Mouse (Mus musculus): ENCODE measurements at regions not wholly inside any gene's neighbourhood (a gene's known extent, or its start where the extent isn't known, plus 50 kb on each side); places are given as distances from the start of the nearest gene placed in this dataset.

DNA sequence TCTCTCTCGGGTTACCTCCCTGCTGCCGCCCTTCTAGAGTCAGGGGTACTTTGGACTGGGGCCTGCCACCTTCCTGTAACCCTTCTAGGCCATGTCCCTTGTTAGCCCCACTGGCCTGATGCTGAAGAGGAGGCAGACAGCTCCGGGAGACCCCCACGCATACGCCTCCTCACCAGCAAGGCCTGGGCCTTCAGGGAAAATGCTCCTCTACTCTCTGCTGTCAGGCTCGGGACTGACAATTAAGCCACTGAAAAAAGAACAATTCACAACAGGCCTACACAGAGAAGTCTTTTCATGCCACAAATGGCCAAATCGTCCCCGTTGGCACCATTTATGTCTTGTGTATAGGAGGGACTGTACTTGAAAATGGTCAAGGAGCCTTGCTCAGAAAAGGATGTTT, 161.9 kb upstream of the Topaz1 start:
- TF ChIP-seq MAFK (IDR thresholded peaks at IDR 0.05; ENCODE audit: insufficient read depth, low read depth, low read length) (no peak), ZC3H11A (IDR thresholded peaks at IDR 0.05; ENCODE audit: borderline replicate concordance, low read depth, low read length) (no peak), HCFC1 (IDR thresholded peaks at IDR 0.05; ENCODE audit: borderline replicate concordance, insufficient read depth, low read length) (no peak), ZNF384 (IDR thresholded peaks at IDR 0.05; ENCODE audit: low read depth, low read length) (no peak), CHD2 (IDR thresholded peaks at IDR 0.05; ENCODE audit: low read depth, low read length) (no peak)

All from ES-E14 (cell line).